Comparison of ENCODE assay signal across 13 mouse cellular contexts in genomic region chr5:100569997-100570595, GRCm38 (mm10). TPM values are rescaled to one million over a fixed set of nuclear protein-coding genes. Genes with fewer than 3 reads are reported as not detected.
DNase-seq lines count a peak whose midpoint lies in the region; ATAC-seq and TF ChIP-seq lines count a peak whose summit lies in the region.
"Had no signal": no experiment of that assay in that cellular context is flagged by ENCODE, and none has a peak within 500 bp of the region (broad histone marks: within the 10 kb centered on the region; RNA-seq: fewer than 3 reads in every experiment).

No protein-coding gene starts in this region.

- H3K9ac ChIP-seq in kidney, embryonic 16.5 days (replicated peaks; ENCODE audit: low read length), result peak overlapping the region; percentile 2
- H3K9ac ChIP-seq in hindbrain, embryonic 11.5 days (ENCODE audit: low read depth, low read length), result no peak overlapping the region
- H3K9ac ChIP-seq: forebrain, embryonic 13.5 days; hindbrain, embryonic 14.5 days; neural tube, embryonic 12.5 days had no signal

- H3K9me3 ChIP-seq in kidney, embryonic 16.5 days (ENCODE audit: low read length), result no peaks in the 10 kb centered on the region
- no peaks in the 10 kb centered on the region for H3K9me3 ChIP-seq in E14TG2a.4 (ENCODE audit: low read length)
- H3K9me3 ChIP-seq in hindbrain, embryonic 11.5 days (ENCODE audit: control insufficient read depth, low read length), result no peaks in the 10 kb centered on the region
- no peaks in the 10 kb centered on the region for H3K9me3 ChIP-seq in hindbrain, embryonic 10.5 days
- H3K9me3 ChIP-seq: forebrain, embryonic 13.5 days; neural tube, embryonic 12.5 days had no signal

- TF ChIP-seq CTCF in E14TG2a.4 (conservative IDR thresholded peaks at IDR 0.05; ENCODE audit: low read length), result no peak
- no peak for TF ChIP-seq CTCF in bone marrow macrophage, adult 2 months (IDR thresholded peaks at IDR 0.05; ENCODE audit: low read depth, low read length)

- 70% methylated on average over 13 of the region's 13 CpGs for WGBS in kidney, embryonic 16.5 days
- 2% methylated on average over 13 of the region's 13 CpGs for WGBS in macrophage (ENCODE audit: missing documents)
- whole genome bisulfite sequencing in hindbrain, embryonic 11.5 days, result 74% methylated on average over 13 of the region's 13 CpGs
- 75% methylated on average over 13 of the region's 13 CpGs for WGBS in hindbrain, embryonic 10.5 days

- no peaks in the 10 kb centered on the region for H3K27me3 ChIP-seq in kidney, embryonic 16.5 days (ENCODE audit: insufficient read depth, low read length)
- H3K27me3 ChIP-seq in E14TG2a.4 (ENCODE audit: insufficient read depth, low read length), result peaks cover 8% of the 10 kb centered on the region; the same call in 1 of the 2 replicates
- H3K27me3 ChIP-seq in hindbrain, embryonic 11.5 days (ENCODE audit: control insufficient read depth, insufficient read depth, low read length), result no peaks in the 10 kb centered on the region
- H3K27me3 ChIP-seq in hindbrain, embryonic 10.5 days (ENCODE audit: insufficient read depth, poor library complexity, severe bottlenecking), result no peaks in the 10 kb centered on the region
- H3K27me3 ChIP-seq: forebrain, embryonic 13.5 days; neural tube, embryonic 12.5 days; Patski had no signal

- peaks cover 41% of the 10 kb centered on the region for H3K4me1 ChIP-seq in kidney, embryonic 16.5 days (ENCODE audit: insufficient read depth, low read length)
- peaks cover 19% of the 10 kb centered on the region for H3K4me1 ChIP-seq in E14TG2a.4 (replicated peaks; ENCODE audit: low read depth, low read length)
- H3K4me1 ChIP-seq in bone marrow macrophage, adult 2 months (ENCODE audit: control insufficient read depth, insufficient read depth, low read length), result peaks cover 16% of the 10 kb centered on the region
- H3K4me1 ChIP-seq in hindbrain, embryonic 11.5 days (replicated peaks; ENCODE audit: control insufficient read depth, insufficient read depth, low read length), result no peaks in the 10 kb centered on the region
- 0 out of 2 replicates have a peak, but pooled peaks cover 7% of the 10 kb centered on the region for H3K4me1 ChIP-seq in hindbrain, embryonic 10.5 days (replicated peaks)
- H3K4me1 ChIP-seq: forebrain, embryonic 13.5 days; neural tube, embryonic 12.5 days had no signal

- no peak for DNase-seq in kidney, postnatal 14 days
- no peak for DNase-seq in hindbrain, embryonic 11.5 days (ENCODE audit: low spot score)
- DNase-seq in hindbrain, embryonic 10.5 days (ENCODE audit: low spot score), result no peak
- DNase-seq: right cerebral cortex, postnatal 14 days had no signal

- H3K36me3 ChIP-seq in kidney, embryonic 16.5 days (ENCODE audit: insufficient read depth, low read length), result no peaks in the 10 kb centered on the region
- H3K36me3 ChIP-seq in E14TG2a.4 (ENCODE audit: insufficient read depth, low read length) (no peaks in the 10 kb centered on the region), macrophage (ENCODE audit: inconsistent target) (no peaks in the 10 kb centered on the region)
- no peaks in the 10 kb centered on the region for H3K36me3 ChIP-seq in hindbrain, embryonic 11.5 days (ENCODE audit: control insufficient read depth, insufficient read depth, low read length)
- H3K36me3 ChIP-seq in hindbrain, embryonic 10.5 days, result no peaks in the 10 kb centered on the region
- H3K36me3 ChIP-seq: neural tube, embryonic 12.5 days had no signal

- H3K4me2 ChIP-seq in kidney, embryonic 16.5 days (replicated peaks; ENCODE audit: low read depth, low read length), result peak overlapping the region; percentile 48
- no peak overlapping the region for H3K4me2 ChIP-seq in hindbrain, embryonic 11.5 days (replicated peaks; ENCODE audit: low read depth, low read length)
- H3K4me2 ChIP-seq: forebrain, embryonic 13.5 days; hindbrain, embryonic 14.5 days; neural tube, embryonic 12.5 days had no signal

- no peak for TF ChIP-seq POLR2A in bone marrow macrophage, adult 2 months (IDR thresholded peaks at IDR 0.05; ENCODE audit: borderline replicate concordance, low read depth, low read length)

- H3K79me2 ChIP-seq in macrophage (ENCODE audit: inconsistent target), result peaks cover 47% of the 10 kb centered on the region; the same call in 1 of the 2 replicates

- ATAC-seq in kidney, embryonic 16.5 days (ENCODE audit: low FRiP score, low TSS enrichment), result no peak
- ATAC-seq in hindbrain, embryonic 11.5 days (ENCODE audit: low FRiP score), result no peak
- ATAC-seq: forebrain, embryonic 13.5 days; Patski had no signal

- peak overlapping the region; percentile 31 for H3K4me3 ChIP-seq in kidney, embryonic 16.5 days (ENCODE audit: low read length)
- peak overlapping the region; percentile 39; the same call in 1 of the 2 replicates for H3K4me3 ChIP-seq in E14TG2a.4 (replicated peaks; ENCODE audit: low read length)
- H3K4me3 ChIP-seq in bone marrow macrophage, adult 2 months (ENCODE audit: insufficient read depth, low read length), result peak overlapping the region; percentile 12; the same call in 1 of the 2 replicates
- H3K4me3 ChIP-seq in macrophage (ENCODE audit: inconsistent target), result peak overlapping the region; percentile 48
- no peak overlapping the region for H3K4me3 ChIP-seq in hindbrain, embryonic 11.5 days (ENCODE audit: low read depth, low read length)
- no peak overlapping the region for H3K4me3 ChIP-seq in hindbrain, embryonic 10.5 days
- H3K4me3 ChIP-seq: forebrain, embryonic 13.5 days; neural tube, embryonic 12.5 days had no signal

- peak overlapping the region; percentile 73 for H3K27ac ChIP-seq in kidney, embryonic 16.5 days (ENCODE audit: low read length)
- no peak overlapping the region for H3K27ac ChIP-seq in bone marrow macrophage, adult 2 months (ENCODE audit: insufficient read depth, low read depth, low read length)
- H3K27ac ChIP-seq in macrophage, result peak overlapping the region; percentile 61
- H3K27ac ChIP-seq in hindbrain, embryonic 11.5 days (ENCODE audit: low read depth, low read length), result no peak overlapping the region
- no peak overlapping the region for H3K27ac ChIP-seq in hindbrain, embryonic 10.5 days
- H3K27ac ChIP-seq: forebrain, embryonic 13.5 days; hindbrain, embryonic 14.5 days; neural tube, embryonic 12.5 days had no signal

RNA-seq across cellular contexts. Expression of gene Plac8, which starts 1.9 kb away (rescaled TPM):
- polyA plus RNA-seq in kidney, embryonic 16.5 days (2015; fragmentation: Nextera tagmentation; extraction: Ambion mirVana), result 87.7 and 91.5 TPM in 2 replicates
- 3.0 and 3.5 TPM in 2 replicates for polyA plus RNA-seq in bone marrow macrophage, adult 2 months (2012; ENCODE audit: insufficient read depth, insufficient read length, missing spikeins)
- total RNA-seq in macrophage (2018; cell fraction: chromatin; rRNA removed), result 1 to 10 TPM in 13 of 26 experiments, not detected in 13; 1.9 to 9.7 (median 6.0) TPM
- 100 to 1,000 TPM in 3 of 26 experiments, 10 to 100 TPM in 22, 1 to 10 TPM in 1; 9.9 to 164 (median 40.4) TPM for total RNA-seq in macrophage (2018; cell fraction: cytosol; rRNA removed)
- 10 to 100 TPM in 13 of 26 experiments, 1 to 10 TPM in 12, not detected in 1; 1.4 to 70.4 (median 11.0) TPM for total RNA-seq in macrophage (2018; cell fraction: nucleus; rRNA removed)
- 5.2 to 21.7 TPM (median 7.8 TPM) in 3 replicates for polyA plus RNA-seq in macrophage (2018)
- 3.0 and 3.9 TPM in 2 replicates for polyA plus RNA-seq in hindbrain, embryonic 11.5 days (2014; fragmentation: Nextera tagmentation; extraction: Ambion mirVana)
- 4.8 and 6.7 TPM in 2 replicates for polyA plus RNA-seq in hindbrain, embryonic 10.5 days (2016; fragmentation: Nextera tagmentation; extraction: Ambion mirVana)
- total RNA-seq: layer of hippocampus, postnatal 14 days had no signal

RNA-seq across cellular contexts. Expression of gene Cops4, which starts 52.0 kb away (rescaled TPM):
- 191 and 193 TPM in 2 replicates for polyA plus RNA-seq in kidney, embryonic 16.5 days (2015; fragmentation: Nextera tagmentation; extraction: Ambion mirVana)
- polyA plus RNA-seq in bone marrow macrophage, adult 2 months (2012; ENCODE audit: insufficient read depth, insufficient read length, missing spikeins), result 46.4 and 50.7 TPM in 2 replicates
- total RNA-seq in macrophage (2018; cell fraction: chromatin; rRNA removed), result 10 to 100 TPM; 15.8 to 70.1 (median 37.5) TPM
- 10 to 100 TPM; 27.7 to 50.9 (median 41.2) TPM for total RNA-seq in macrophage (2018; cell fraction: cytosol; rRNA removed)
- total RNA-seq in macrophage (2018; cell fraction: nucleus; rRNA removed), result 10 to 100 TPM in 25 of 26 experiments, 1 to 10 TPM in 1; 9.6 to 45.9 (median 23.5) TPM
- 39.5 to 73.9 TPM (median 51.8 TPM) in 3 replicates for polyA plus RNA-seq in macrophage (2018)
- 229 and 239 TPM in 2 replicates for polyA plus RNA-seq in hindbrain, embryonic 11.5 days (2014; fragmentation: Nextera tagmentation; extraction: Ambion mirVana)
- 224 and 228 TPM in 2 replicates for polyA plus RNA-seq in hindbrain, embryonic 10.5 days (2016; fragmentation: Nextera tagmentation; extraction: Ambion mirVana)

Comparison
In these comparisons a context has a peak if more than half of its experiments do, and no peak if none do; other contexts are left out.
1. H3K27ac ChIP-seq: peak in kidney, embryonic 16.5 days (single experiment) and macrophage (single experiment); none in bone marrow macrophage, adult 2 months (single experiment), hindbrain, embryonic 11.5 days (single experiment) and hindbrain, embryonic 10.5 days (single experiment).
2. H3K4me3 ChIP-seq: peak in kidney, embryonic 16.5 days (single experiment), E14TG2a.4 (single experiment), bone marrow macrophage, adult 2 months (single experiment) and macrophage (single experiment); none in hindbrain, embryonic 11.5 days (single experiment) and hindbrain, embryonic 10.5 days (single experiment).